Mouse (Mus musculus): ENCODE measurements at regions not wholly inside any gene's neighbourhood (a gene's known extent, or its start where the extent isn't known, plus 50 kb on each side); places are given as distances from the start of the nearest gene placed in this dataset.

- TF ChIP-seq CTCF (IDR thresholded peaks at IDR 0.05; ENCODE audit: low read depth), result no peak
- TF ChIP-seq EP300 (IDR thresholded peaks at IDR 0.05; ENCODE audit: low read depth), result no peak
These were observed 322.8 kb upstream of the Irx1 start for GRCm38 (mm10) chr13:72286301-72286700.

Measured in liver, embryonic 14.5 days (tissue).